9 mouse cellular contexts compared by ENCODE assay signal in genomic region chr12:52699146-52699545, GRCm38 (mm10). TPM values are rescaled to one million over a fixed set of nuclear protein-coding genes. Genes with fewer than 3 reads are reported as not detected.
DNase-seq lines count a peak whose midpoint lies in the region; ATAC-seq and TF ChIP-seq lines count a peak whose summit lies in the region.
"Had no signal": no experiment of that assay in that cellular context is flagged by ENCODE, and none has a peak within 500 bp of the region (broad histone marks: within the 10 kb centered on the region; RNA-seq: fewer than 3 reads in every experiment).

Gene Akap6 (plus strand): TSS chr12:52699383.

- H3K27ac ChIP-seq in gastrocnemius, adult 2 months, result no peak within 1 kb of the TSS
- H3K27ac ChIP-seq in layer of hippocampus, adult 2 months, result peak within 1 kb of the TSS; percentile 96
- H3K27ac ChIP-seq in midbrain, embryonic 14.5 days (replicated peaks; ENCODE audit: low read depth, low read length), result peak within 1 kb of the TSS; percentile 92
- H3K27ac ChIP-seq: liver, embryonic 14.5 days had no signal

- ATAC-seq in midbrain, embryonic 14.5 days (ENCODE audit: low FRiP score, low TSS enrichment), result peak; percentile 84
- ATAC-seq in inflammation-experienced regulatory T-cells, adult 6 months, result no peak

- H3K9me3 ChIP-seq in midbrain, embryonic 14.5 days (ENCODE audit: control insufficient read depth, low read length), result no peaks in the 10 kb centered on the region

- H3K36me3 ChIP-seq in midbrain, embryonic 14.5 days (ENCODE audit: control insufficient read depth, insufficient read depth, low read length), result no peaks in the 10 kb centered on the region

- H3K4me3 ChIP-seq in gastrocnemius, adult 2 months, result no peak within 1 kb of the TSS
- H3K4me3 ChIP-seq in layer of hippocampus, adult 2 months, result peak within 1 kb of the TSS; percentile 77
- H3K4me3 ChIP-seq in midbrain, embryonic 14.5 days (replicated peaks; ENCODE audit: low read depth, low read length), result peak within 1 kb of the TSS; percentile 64

- peak within 1 kb of the TSS; percentile 62 for H3K9ac ChIP-seq in midbrain, embryonic 14.5 days (replicated peaks; ENCODE audit: low read length)
- H3K9ac ChIP-seq: liver, embryonic 14.5 days had no signal

- TF ChIP-seq CTCF in gastrocnemius, adult 2 months (IDR thresholded peaks at IDR 0.05), result no peak
- TF ChIP-seq CTCF in layer of hippocampus, adult 2 months (conservative IDR thresholded peaks at IDR 0.05), result no peak

- H3K27me3 ChIP-seq in midbrain, embryonic 14.5 days (ENCODE audit: control insufficient read depth, insufficient read depth, low read length), result no peaks in the 10 kb centered on the region

- H3K4me2 ChIP-seq in midbrain, embryonic 14.5 days (ENCODE audit: low read length), result peak within 1 kb of the TSS; percentile 83

- intact Hi-C loops in gastrocnemius, adult 2 months (cut with DNase I), result no loop called here

- 3% methylated on average over 6 of the region's 6 CpGs for WGBS in midbrain, embryonic 14.5 days

- DNase-seq in ZHBTc4 (ENCODE audit: low read depth, low spot score), result peak; percentile 32
- DNase-seq in cerebellum, postnatal 4 days (ENCODE audit: low spot score in 2 of 2), result peak; percentile 26 to 62
- DNase-seq in gastrocnemius, adult 2 months, result no peak
- DNase-seq in layer of hippocampus, adult 2 months (ENCODE audit: low spot score in 2 of 2), result peak; percentile 75 to 87
- DNase-seq in midbrain, embryonic 14.5 days, result peak; percentile 98
- no peak for DNase-seq in spleen, postnatal 4 days (ENCODE audit: low spot score in 2 of 2)
- no peak for DNase-seq in T-cell, adult 2 months (ENCODE audit: low spot score)

- H3K4me1 ChIP-seq in midbrain, embryonic 14.5 days (ENCODE audit: control insufficient read depth, insufficient read depth, low read length), result peaks cover 31% of the 10 kb centered on the region

RNA-seq across cellular contexts. Expression of gene Akap6, which starts in this region (rescaled TPM):
- total RNA-seq in gastrocnemius, adult 2 months (2021), result 10 to 100 TPM; 25.6 to 37.0 TPM
- total RNA-seq in layer of hippocampus, adult 2 months (2021), result 100 to 1,000 TPM; 130 to 135 TPM
- polyA plus RNA-seq in midbrain, embryonic 14.5 days (2014; fragmentation: Nextera tagmentation; extraction: Ambion mirVana), result 27.2 and 35.2 TPM in 2 replicates
- under 1 TPM; 0.06 to 0.44 (median 0.09) TPM for polyA plus RNA-seq in inflammation-experienced regulatory T-cells, adult 6 months (2017; shearing (Covaris generic))

Comparison
In these comparisons a context has a peak if more than half of its experiments do, and no peak if none do; other contexts are left out.
1. RNA of gene Akap6 (polyA plus RNA-seq): 27.2 to 35.2 TPM in midbrain, embryonic 14.5 days; 0.06 to 0.44 TPM in inflammation-experienced regulatory T-cells, adult 6 months; every median in the first group is over 10 times any median in the second.
2. DNase-seq: peak in ZHBTc4 (single experiment), cerebellum, postnatal 4 days (2 of 2), layer of hippocampus, adult 2 months (2 of 2) and midbrain, embryonic 14.5 days (single experiment); none in gastrocnemius, adult 2 months (single experiment), spleen, postnatal 4 days (0 of 2) and T-cell, adult 2 months (single experiment).